Mouse (Mus musculus): Measurements from ENCODE around the gene Morn4.

Morn4 gene

GRCm38 (mm10) chr19:42043988-42044387 is 42.2 kb downstream of the Morn4 start:
- DNase-seq (ENCODE audit: low spot score), result no peak

GRCm38 (mm10) chr19:42038310-42038709 is 47.8 kb downstream of the Morn4 start:
- no peak for DNase-seq (ENCODE audit: low spot score)

GRCm38 (mm10) chr19:42037167-42037702 is 48.9 kb downstream of the Morn4 start:
- DNase-seq (ENCODE audit: low spot score), result no peak

GRCm38 (mm10) chr19:42036357-42036756 is 49.8 kb downstream of the Morn4 start:
- no peak for DNase-seq (ENCODE audit: low spot score)

- peak; percentile 85 for DNase-seq (ENCODE audit: low spot score)
These were observed 50.5 kb downstream of the Morn4 start, which contains the start of gene Ankrd2 for GRCm38 (mm10) chr19:42035456-42036248. Gene Ankrd2 (plus strand): TSS chr19:42036000.

- no peak for DNase-seq (ENCODE audit: low spot score)
These were observed 51.2 kb downstream of the Morn4 start for GRCm38 (mm10) chr19:42034881-42035455.

- no peak for DNase-seq (ENCODE audit: low spot score)
These were observed 51.9 kb downstream of the Morn4 start for GRCm38 (mm10) chr19:42034146-42034775.

GRCm38 (mm10) chr19:42033611-42034010 is 52.5 kb downstream of the Morn4 start:
- DNase-seq (ENCODE audit: low spot score), result no peak

GRCm38 (mm10) chr19:42031112-42031511 is 55.0 kb downstream of the Morn4 start:
- no peak for DNase-seq (ENCODE audit: low spot score)

GRCm38 (mm10) chr19:42026158-42026557 is 60.0 kb downstream of the Morn4 start:
- peak; percentile 79 for DNase-seq (ENCODE audit: low spot score)
